In the genomic region with DNA sequence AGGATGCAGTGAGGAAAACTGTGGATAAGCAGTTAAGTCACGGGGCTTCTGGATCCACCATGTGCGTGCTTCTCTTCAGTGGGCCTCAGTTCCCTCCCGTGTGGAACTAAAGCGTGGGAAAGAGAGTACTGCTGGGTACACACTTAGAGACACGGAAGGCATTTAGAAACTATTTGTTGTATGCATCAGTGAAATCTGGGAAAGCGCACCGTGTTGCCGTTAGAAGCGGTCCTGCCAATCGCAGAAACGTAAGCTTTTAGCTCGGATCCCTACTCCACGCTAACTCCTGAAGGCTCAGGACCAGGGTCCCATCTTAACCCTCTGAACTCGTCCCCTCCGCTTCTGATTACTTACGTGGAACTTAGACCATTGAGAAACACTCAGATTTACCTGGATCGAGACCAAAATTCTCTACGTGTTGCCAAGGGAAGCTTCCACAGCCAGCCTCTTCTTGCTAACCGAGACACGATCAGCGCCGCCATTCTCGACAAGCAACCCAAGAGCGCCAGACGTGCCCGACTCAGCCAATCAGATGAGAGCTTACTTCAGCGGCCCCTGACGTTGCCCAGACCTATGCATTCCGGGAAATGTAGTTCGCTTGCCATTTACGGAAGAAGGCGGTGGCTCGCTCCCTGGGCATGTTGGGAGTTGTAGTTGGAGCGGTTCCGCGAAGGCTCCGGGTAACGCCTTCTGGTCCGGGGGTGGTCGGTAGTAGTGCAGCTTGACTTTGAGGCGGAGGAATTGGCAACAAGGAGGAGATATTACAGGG, we compare ENCODE assay signal across 8 mouse cellular contexts. TPM values are rescaled to one million over a fixed set of nuclear protein-coding genes. Genes with fewer than 3 reads are reported as not detected.
A peak's percentile ranks its signal among the peaks of the same experiment; 100 is the strongest.
DNase-seq lines count a peak whose midpoint lies in the region; ATAC-seq and TF ChIP-seq lines count a peak whose summit lies in the region.

A gene (minus strand): TSS at position 522 of the 769 bp plus-strand sequence.
A gene (plus strand): TSS at position 605 of the 769 bp plus-strand sequence.

- no peaks in the 10 kb centered on the region for H3K9me3 ChIP-seq in embryonic facial prominence, embryonic 13.5 days
- 0 out of 2 replicates have a peak, but pooled peaks cover 4% of the 10 kb centered on the region for H3K9me3 ChIP-seq in limb, embryonic 12.5 days
- H3K9me3 ChIP-seq in midbrain, embryonic 15.5 days = no peaks in the 10 kb centered on the region

- TF ChIP-seq CTCF in kidney, adult 2 months (conservative IDR thresholded peaks at IDR 0.05; ENCODE audit: insufficient read depth, insufficient read length, low read depth, low read length) = no peak
- no peak for TF ChIP-seq CTCF in spleen, adult 2 months (IDR thresholded peaks at IDR 0.05; ENCODE audit: extremely low read depth, insufficient read depth, insufficient read length, insufficient replicate concordance)

- peak; percentile 91 for DNase-seq in 3134 (ENCODE audit: extremely low read depth, insufficient read length, low spot score)
- peak; percentile 93 to 94 for DNase-seq in adrenal gland, postnatal 36 days
- peak; percentile 95 to 98 for DNase-seq in heart, adult 18-20 months
- DNase-seq in kidney, adult 2 months = peak; percentile 98
- peak; percentile 90 to 91 for DNase-seq in spleen, adult 2 months (ENCODE audit: low read depth in 1 of 2, low spot score in 2 of 2)

- no peaks in the 10 kb centered on the region for H3K27me3 ChIP-seq in embryonic facial prominence, embryonic 13.5 days
- no peaks in the 10 kb centered on the region for H3K27me3 ChIP-seq in kidney, adult 2 months (replicated peaks; ENCODE audit: control insufficient read depth, insufficient read depth, low read length)
- H3K27me3 ChIP-seq in limb, embryonic 12.5 days = no peaks in the 10 kb centered on the region
- H3K27me3 ChIP-seq in midbrain, embryonic 15.5 days (replicated peaks) = no peaks in the 10 kb centered on the region
- H3K27me3 ChIP-seq in spleen, adult 2 months (ENCODE audit: control insufficient read depth, insufficient read depth, low read length) = no peaks in the 10 kb centered on the region

- under 1% methylated on average over 41 of the region's 41 CpGs for WGBS in embryonic facial prominence, embryonic 13.5 days
- WGBS in kidney, adult 2 months = under 1% methylated on average over 41 of the region's 41 CpGs
- under 1% methylated on average over 41 of the region's 41 CpGs for WGBS in limb, embryonic 12.5 days
- under 1% methylated on average over 41 of the region's 41 CpGs for WGBS in midbrain, embryonic 15.5 days
- WGBS in spleen, adult 2 months = under 1% methylated on average over 41 of the region's 41 CpGs

- peak within 1 kb of the TSS; percentile 82 for H3K27ac ChIP-seq in embryonic facial prominence, embryonic 13.5 days
- H3K27ac ChIP-seq in kidney, adult 2 months (ENCODE audit: insufficient read depth, low read depth, low read length) = peak within 1 kb of the TSS; percentile 57
- H3K27ac ChIP-seq in limb, embryonic 12.5 days = peak within 1 kb of the TSS; percentile 69
- H3K27ac ChIP-seq in midbrain, embryonic 15.5 days = peak within 1 kb of the TSS; percentile 76
- peak within 1 kb of the TSS; percentile 54 for H3K27ac ChIP-seq in spleen, adult 2 months (ENCODE audit: insufficient read depth, low read length)

- peak within 1 kb of the TSS; percentile 82 for H3K9ac ChIP-seq in embryonic facial prominence, embryonic 13.5 days
- H3K9ac ChIP-seq in limb, embryonic 12.5 days (replicated peaks) = peak within 1 kb of the TSS; percentile 76
- H3K9ac ChIP-seq in midbrain, embryonic 15.5 days = peak within 1 kb of the TSS; percentile 70

- peaks cover 15% of the 10 kb centered on the region for H3K4me1 ChIP-seq in embryonic facial prominence, embryonic 13.5 days
- H3K4me1 ChIP-seq in kidney, adult 2 months (ENCODE audit: control insufficient read depth, insufficient read depth, low read length) = peaks cover 14% of the 10 kb centered on the region; the same call in 1 of the 2 replicates
- peaks cover 16% of the 10 kb centered on the region for H3K4me1 ChIP-seq in limb, embryonic 12.5 days (replicated peaks)
- peaks cover 30% of the 10 kb centered on the region for H3K4me1 ChIP-seq in midbrain, embryonic 15.5 days
- peaks cover 6% of the 10 kb centered on the region; the same call in 1 of the 2 replicates for H3K4me1 ChIP-seq in spleen, adult 2 months (ENCODE audit: control insufficient read depth, insufficient read depth, insufficient read length)

- H3K4me3 ChIP-seq in embryonic facial prominence, embryonic 13.5 days = peak within 1 kb of the TSS; percentile 73
- peak within 1 kb of the TSS; percentile 84 for H3K4me3 ChIP-seq in kidney, adult 2 months (ENCODE audit: insufficient read depth, low read depth, low read length)
- peak within 1 kb of the TSS; percentile 57 for H3K4me3 ChIP-seq in limb, embryonic 12.5 days (replicated peaks)
- H3K4me3 ChIP-seq in midbrain, embryonic 15.5 days = peak within 1 kb of the TSS; percentile 57
- H3K4me3 ChIP-seq in spleen, adult 2 months (ENCODE audit: extremely low read depth, insufficient read depth, insufficient read length) = peak within 1 kb of the TSS; percentile 87

- H3K4me2 ChIP-seq in embryonic facial prominence, embryonic 13.5 days = peak within 1 kb of the TSS; percentile 65
- peak within 1 kb of the TSS; percentile 62 for H3K4me2 ChIP-seq in limb, embryonic 12.5 days
- H3K4me2 ChIP-seq in midbrain, embryonic 15.5 days = peak within 1 kb of the TSS; percentile 58

- ATAC-seq in embryonic facial prominence, embryonic 13.5 days (ENCODE audit: insufficient number of reproducible peaks, insufficient read depth, low FRiP score, low TSS enrichment, low read depth) = peak; percentile 99
- ATAC-seq in limb, embryonic 12.5 days (ENCODE audit: insufficient number of reproducible peaks, insufficient read depth, low FRiP score, low TSS enrichment, low read depth) = peak; percentile 99
- peak; percentile 99 for ATAC-seq in midbrain, embryonic 15.5 days (replicated peaks)

- H3K36me3 ChIP-seq in embryonic facial prominence, embryonic 13.5 days = peaks cover 42% of the 10 kb centered on the region
- no peaks in the 10 kb centered on the region for H3K36me3 ChIP-seq in kidney, adult 2 months (ENCODE audit: control insufficient read depth, insufficient read depth, low read length)
- peaks cover 40% of the 10 kb centered on the region for H3K36me3 ChIP-seq in limb, embryonic 12.5 days
- H3K36me3 ChIP-seq in midbrain, embryonic 15.5 days (replicated peaks) = peaks cover 7% of the 10 kb centered on the region; the same call in 1 of the 2 replicates
- H3K36me3 ChIP-seq in spleen, adult 2 months (ENCODE audit: control insufficient read depth, insufficient read depth, low read length) = no peaks in the 10 kb centered on the region; the same call in 1 of the 2 replicates

- peak; percentile 70 for TF ChIP-seq POLR2A in kidney, adult 2 months (IDR thresholded peaks at IDR 0.05; ENCODE audit: low read depth, low read length)
- peak; percentile 46; the same call in 1 of the 2 replicates for TF ChIP-seq POLR2A in spleen, adult 2 months (IDR thresholded peaks at IDR 0.05; ENCODE audit: low read depth, low read length)

RNA-seq across cellular contexts. Expression of the first gene that starts in this region (rescaled TPM):
- total RNA-seq in adrenal gland, postnatal 36 days (2021) = 10 to 100 TPM; 47.3 to 48.7 TPM
- 84.8 and 89.9 TPM in 2 replicates for polyA plus RNA-seq in embryonic facial prominence, embryonic 13.5 days (2015; fragmentation: Nextera tagmentation; extraction: Ambion mirVana)
- 10 to 100 TPM; 51.0 to 53.6 TPM for total RNA-seq in heart, adult 18-20 months (2021)
- 14.7 and 21.2 TPM in 2 replicates for polyA plus RNA-seq in kidney, adult 2 months (2012; rRNA removed)
- 89.3 and 92.4 TPM in 2 replicates for polyA plus RNA-seq in limb, embryonic 12.5 days (2016; fragmentation: Nextera tagmentation; extraction: Ambion mirVana)
- polyA plus RNA-seq in midbrain, embryonic 15.5 days (2015; fragmentation: Nextera tagmentation; extraction: Ambion mirVana) = 70.6 and 77.5 TPM in 2 replicates
- polyA plus RNA-seq in spleen, adult 2 months (2012; rRNA removed) = 1.2 and 1.4 TPM in 2 replicates

RNA-seq across cellular contexts. Expression of the second gene that starts in this region (rescaled TPM):
- 1 to 10 TPM; 5.9 to 6.5 TPM for total RNA-seq in adrenal gland, postnatal 36 days (2021)
- 10.7 and 11.8 TPM in 2 replicates for polyA plus RNA-seq in embryonic facial prominence, embryonic 13.5 days (2015; fragmentation: Nextera tagmentation; extraction: Ambion mirVana)
- total RNA-seq in heart, adult 18-20 months (2021) = 1 to 10 TPM; 6.1 to 7.2 TPM
- polyA plus RNA-seq in kidney, adult 2 months (2012; rRNA removed) = 2.0 and 2.5 TPM in 2 replicates
- polyA plus RNA-seq in limb, embryonic 12.5 days (2016; fragmentation: Nextera tagmentation; extraction: Ambion mirVana) = 13.6 and 14.3 TPM in 2 replicates
- 12.6 and 12.8 TPM in 2 replicates for polyA plus RNA-seq in midbrain, embryonic 15.5 days (2015; fragmentation: Nextera tagmentation; extraction: Ambion mirVana)
- 0.58 and 0.62 TPM in 2 replicates for polyA plus RNA-seq in spleen, adult 2 months (2012; rRNA removed)

Comparison
In these comparisons a context has a peak if more than half of its experiments do, and no peak if none do; other contexts are left out.
1. Peak in every context shown above with its lines: DNase-seq, ATAC-seq, H3K4me3 ChIP-seq and H3K27ac ChIP-seq.